Mouse (Mus musculus) hindbrain, embryonic 11.5 days (tissue): ENCODE results near the gene Anapc15. TPM values are rescaled to one million over a fixed set of nuclear protein-coding genes. Genes with fewer than 3 reads are reported as not detected.

Source experiments
- ATAC-seq: fragments of 200-750 bp; cut with Nextera tagmentation; 2 replicates; pipeline ENCODE4 v1.8.0; 2017; ENCODE audit warnings: mild to moderate bottlenecking, moderate TSS enrichment, moderate library complexity; ENCODE audit not compliant: low FRiP score
- DNase-seq: peaks from one replicate; pipeline ENCODE4 v3.0.0-alpha.2; 2015; ENCODE audit warnings: low spot score
- H3K27ac ChIP-seq: fragments of 300-500 bp; sonication (generic); 2 replicates; pipeline ENCODE4 v1.5.1; 2014; ENCODE audit warnings: mild to moderate bottlenecking, low read depth, low read length
- H3K27me3 ChIP-seq: fragments of 300-500 bp; sonication (generic); 2 replicates; pipeline ENCODE4 v1.6.1; 2014; ENCODE audit warnings: mild to moderate bottlenecking, low read length, moderate library complexity, mixed read lengths; ENCODE audit not compliant: control insufficient read depth, insufficient read depth
- H3K36me3 ChIP-seq: fragments of 300-500 bp; sonication (generic); 2 replicates; pipeline ENCODE4 v1.6.1; 2014; ENCODE audit warnings: mild to moderate bottlenecking, low read length, moderate library complexity, mixed read lengths; ENCODE audit not compliant: control insufficient read depth, insufficient read depth
- H3K4me1 ChIP-seq: fragments of 300-500 bp; sonication (generic); replicated peaks from 2 replicates; pipeline ENCODE4 v1.6.1; 2014; ENCODE audit warnings: low read length, mixed read lengths; ENCODE audit not compliant: control insufficient read depth, insufficient read depth
- H3K4me2 ChIP-seq: fragments of 300-500 bp; sonication (generic); replicated peaks from 2 replicates; pipeline ENCODE4 v1.6.1; 2014; ENCODE audit warnings: mild to moderate bottlenecking, low read depth, low read length
- H3K4me3 ChIP-seq: fragments of 300-500 bp; sonication (generic); 2 replicates; pipeline ENCODE4 v1.5.1; 2014; ENCODE audit warnings: low read depth, low read length
- H3K9ac ChIP-seq: fragments of 300-500 bp; sonication (generic); 2 replicates; pipeline ENCODE4 v1.6.1; 2014; ENCODE audit warnings: low read depth, low read length
- H3K9me3 ChIP-seq: fragments of 300-500 bp; sonication (generic); 2 replicates; pipeline ENCODE4 v1.6.1; 2016; ENCODE audit warnings: low read length; ENCODE audit not compliant: control insufficient read depth
- WGBS: fragments of 180-500 bp; shearing (Covaris S2); extraction: QIAGEN DNeasy Blood & Tissue Kit; methylation state at CpG from one replicate; pipeline ENCODE4 v1.1.7; 2014; 5-methylcytosine and 5-hydroxymethylcytosine counted together
- polyA plus RNA-seq: library from polyadenylated mRNA; unstranded; fragments of >200 nt; fragmentation: Nextera tagmentation; extraction: Ambion mirVana; gene quantifications from 2 replicates; pipeline ENCODE4 v1.2.1, GENCODE M21; 2014

The Anapc15 gene
- polyA plus RNA-seq, 1 experiment from 2014 or later = 90.2 TPM

GRCm38 (mm10) chr7:101880855-101881254, 17.3 kb downstream of the Anapc15 start:
- DNase-seq (no peak), ATAC-seq (no peak)
- H3K36me3 ChIP-seq = no peaks in the 10 kb centered on the region
- 75% methylated on average over 4 of the region's 4 CpGs for WGBS
- no peaks in the 10 kb centered on the region for H3K4me1 ChIP-seq
- H3K9me3 ChIP-seq = no peaks in the 10 kb centered on the region
- H3K27ac ChIP-seq = no peak overlapping the region
- H3K4me2 ChIP-seq = no peak overlapping the region
- no peak overlapping the region for H3K4me3 ChIP-seq
- no peak overlapping the region for H3K9ac ChIP-seq
- H3K27me3 ChIP-seq = no peaks in the 10 kb centered on the region

GRCm38 (mm10) chr7:101882413-101883154, 19.1 kb downstream of the Anapc15 start:
- no peaks in the 10 kb centered on the region for H3K4me1 ChIP-seq
- H3K4me2 ChIP-seq = no peak overlapping the region
- no peaks in the 10 kb centered on the region for H3K36me3 ChIP-seq
- H3K9ac ChIP-seq = no peak overlapping the region
- H3K9me3 ChIP-seq = no peaks in the 10 kb centered on the region
- DNase-seq (no peak), ATAC-seq (no peak)
- 61% methylated on average over 9 of the region's 9 CpGs for WGBS
- no peak overlapping the region for H3K27ac ChIP-seq
- H3K27me3 ChIP-seq = no peaks in the 10 kb centered on the region
- no peak overlapping the region for H3K4me3 ChIP-seq

- no peak for ATAC-seq
- no peak overlapping the region for H3K4me3 ChIP-seq
Measured at GRCm38 (mm10) chr7:101884160-101884559, 20.6 kb downstream of the Anapc15 start.

GRCm38 (mm10) chr7:101886274-101886673, 22.8 kb downstream of the Anapc15 start:
- no peak for ATAC-seq

More at GRCm38 (mm10) chr7:101884160-101884559, 20.6 kb downstream of the Anapc15 start:
- Histone ChIP-seq H3K9ac (no peak overlapping the region), H3K27me3 (no peaks in the 10 kb centered on the region), H3K4me2 (no peak overlapping the region), H3K4me1 (no peaks in the 10 kb centered on the region), H3K27ac (no peak overlapping the region), H3K9me3 (no peaks in the 10 kb centered on the region), H3K36me3 (no peaks in the 10 kb centered on the region)
- DNase-seq = no peak
- 100% methylated on average over 4 of the region's 4 CpGs for WGBS

DNA sequence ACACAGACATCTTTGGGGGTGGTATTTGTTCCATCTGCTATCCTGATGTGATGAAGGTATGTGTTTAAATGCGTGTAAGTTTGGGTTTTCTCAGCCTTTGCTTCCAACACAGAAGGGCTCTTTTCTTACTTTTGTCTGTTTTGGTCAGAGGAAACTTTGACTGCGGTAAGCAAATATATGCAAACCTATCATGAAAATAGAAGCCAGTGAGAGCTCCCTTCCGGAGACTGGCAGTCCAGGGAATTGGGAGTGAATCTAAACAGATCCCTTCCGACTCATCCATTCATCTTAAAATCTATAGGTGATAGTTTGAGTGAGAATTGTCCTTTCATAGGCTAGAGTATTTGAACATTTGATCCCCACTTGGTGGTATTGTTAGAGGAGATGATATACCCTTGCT, 24.9 kb downstream of the Anapc15 start:
- no peaks in the 10 kb centered on the region for H3K4me1 ChIP-seq
- no peak overlapping the region for H3K4me2 ChIP-seq
- no peak for DNase-seq
- no peak overlapping the region for H3K9ac ChIP-seq
- no peak for ATAC-seq
- H3K4me3 ChIP-seq = no peak overlapping the region
- H3K36me3 ChIP-seq = no peaks in the 10 kb centered on the region
- no peak overlapping the region for H3K27ac ChIP-seq
- H3K9me3 ChIP-seq = no peaks in the 10 kb centered on the region
- 86% methylated on average over 4 of the region's 4 CpGs for WGBS
- no peaks in the 10 kb centered on the region for H3K27me3 ChIP-seq

More at GRCm38 (mm10) chr7:101886274-101886673, 22.8 kb downstream of the Anapc15 start:
- Histone ChIP-seq H3K4me2 (no peak overlapping the region), H3K9ac (no peak overlapping the region), H3K36me3 (no peaks in the 10 kb centered on the region), H3K4me1 (no peaks in the 10 kb centered on the region), H3K27me3 (no peaks in the 10 kb centered on the region), H3K27ac (no peak overlapping the region), H3K4me3 (no peak overlapping the region), H3K9me3 (no peaks in the 10 kb centered on the region)
- no peak for DNase-seq
- WGBS = 83% methylated on average over 6 of the region's 6 CpGs

GRCm38 (mm10) chr7:101895695-101896094, 32.2 kb downstream of the Anapc15 start:
- Histone ChIP-seq H3K27ac (no peak overlapping the region), H3K4me1 (no peaks in the 10 kb centered on the region), H3K4me2 (peak overlapping the region; percentile 22), H3K9me3 (no peaks in the 10 kb centered on the region), H3K9ac (peak overlapping the region; percentile 57; the same call in 1 of the 2 replicates), H3K4me3 (peak overlapping the region; percentile 56), H3K36me3 (no peaks in the 10 kb centered on the region), H3K27me3 (no peaks in the 10 kb centered on the region)
- DNase-seq = no peak
- no peak for ATAC-seq
- 37% methylated on average over 9 of the region's 9 CpGs for WGBS

GRCm38 (mm10) chr7:101896104-101897066, 32.9 kb downstream of the Anapc15 start:
- H3K9ac ChIP-seq = peak overlapping the region; percentile 57
- peak; percentile 99 for ATAC-seq
- peak overlapping the region; percentile 89 for H3K27ac ChIP-seq
- H3K4me2 ChIP-seq = peak overlapping the region; percentile 46
- H3K4me1 ChIP-seq = no peaks in the 10 kb centered on the region
- H3K36me3 ChIP-seq = no peaks in the 10 kb centered on the region
- under 1% methylated on average over 56 of the region's 57 CpGs for WGBS
- peak overlapping the region; percentile 56 for H3K4me3 ChIP-seq
- H3K9me3 ChIP-seq = no peaks in the 10 kb centered on the region
- no peaks in the 10 kb centered on the region for H3K27me3 ChIP-seq
- peak; percentile 97 for DNase-seq

DNA sequence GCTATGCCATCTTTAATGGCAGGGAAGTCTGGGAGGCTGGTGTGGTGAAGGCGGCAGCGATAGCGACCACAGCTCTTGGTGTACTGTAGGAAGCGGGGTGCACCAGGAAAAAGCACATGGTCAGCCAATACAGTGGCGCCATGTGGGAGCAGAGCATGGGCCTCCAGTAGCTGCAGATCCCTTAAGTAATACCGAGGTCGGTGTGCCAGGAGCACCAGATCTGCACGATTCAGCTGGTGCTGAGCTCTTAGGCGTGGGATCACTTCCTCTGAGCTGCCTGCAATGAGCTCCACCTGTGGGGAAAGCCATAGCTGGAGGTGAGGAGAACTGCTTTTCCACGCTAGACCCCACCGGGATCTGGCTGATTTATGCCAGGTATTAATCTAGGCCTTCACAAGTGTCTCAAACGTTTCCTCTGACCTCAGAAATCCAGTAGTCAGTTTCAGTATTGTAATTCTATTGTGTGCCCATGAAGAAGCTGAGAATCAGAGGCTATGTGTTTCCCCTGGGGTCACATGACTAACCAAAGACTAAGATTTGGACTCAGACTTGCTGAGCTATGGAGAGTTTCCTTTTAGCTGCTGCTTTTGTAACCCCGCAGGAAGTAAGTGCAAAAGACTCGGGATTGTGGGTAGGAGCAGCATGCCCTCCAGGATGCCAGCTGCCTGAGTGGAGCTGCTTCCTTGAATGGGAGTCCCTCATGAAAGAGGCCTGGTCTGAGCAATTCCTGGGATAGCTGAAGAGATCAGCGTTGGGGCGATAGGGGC, 37.0 kb downstream of the Anapc15 start:
- H3K36me3 ChIP-seq = no peaks in the 10 kb centered on the region
- no peaks in the 10 kb centered on the region for H3K27me3 ChIP-seq
- H3K9ac ChIP-seq = no peak overlapping the region
- no peak overlapping the region for H3K4me3 ChIP-seq
- ATAC-seq (no peak), DNase-seq (no peak)
- H3K27ac ChIP-seq = no peak overlapping the region
- WGBS = 93% methylated on average over 16 of the region's 16 CpGs
- no peaks in the 10 kb centered on the region for H3K9me3 ChIP-seq
- no peaks in the 10 kb centered on the region for H3K4me1 ChIP-seq
- H3K4me2 ChIP-seq = no peak overlapping the region
